Mouse (Mus musculus): ENCODE measurements at regions not wholly inside any gene's neighbourhood (a gene's known extent, or its start where the extent isn't known, plus 50 kb on each side); places are given as distances from the start of the nearest gene placed in this dataset.

- DNase-seq (ENCODE audit: low spot score) = no peak
Measured at GRCm38 (mm10) chr17:81319605-81320004, 122.0 kb upstream of the Gm11096 start.

- DNase-seq (ENCODE audit: low spot score) = no peak
Measured at GRCm38 (mm10) chr17:81316655-81317054, 124.9 kb upstream of the Gm11096 start.

- no peak for DNase-seq (ENCODE audit: low spot score)
Measured at GRCm38 (mm10) chr17:81305880-81306279, 135.7 kb upstream of the Gm11096 start.

GRCm38 (mm10) chr17:81304574-81304973 is 137.0 kb upstream of the Gm11096 start:
- DNase-seq (ENCODE audit: low spot score) = no peak

- DNase-seq (ENCODE audit: low spot score) = no peak
Measured at GRCm38 (mm10) chr17:81302490-81302889, 139.1 kb upstream of the Gm11096 start.

DNA sequence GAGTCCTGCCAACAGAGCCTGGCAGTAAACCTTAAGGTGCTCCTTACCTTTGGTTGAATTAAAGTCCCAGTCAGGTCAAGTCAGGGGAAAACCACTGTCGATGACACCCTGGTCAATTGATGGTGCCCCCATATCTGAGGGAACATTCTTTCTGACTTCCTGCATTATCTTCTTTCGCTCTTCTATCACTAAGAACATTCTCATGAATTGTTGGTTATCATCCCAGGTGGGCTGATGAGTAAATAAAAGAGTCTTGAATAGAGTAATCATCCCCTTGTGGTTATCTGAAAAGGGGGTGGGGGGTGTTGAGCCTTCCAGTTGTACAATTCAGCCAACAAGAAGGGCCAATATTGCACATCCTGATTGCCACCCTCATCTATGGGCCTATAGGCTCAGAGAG is 149.7 kb upstream of the Gm11096 start:
- DNase-seq (ENCODE audit: low spot score) = no peak

DNA sequence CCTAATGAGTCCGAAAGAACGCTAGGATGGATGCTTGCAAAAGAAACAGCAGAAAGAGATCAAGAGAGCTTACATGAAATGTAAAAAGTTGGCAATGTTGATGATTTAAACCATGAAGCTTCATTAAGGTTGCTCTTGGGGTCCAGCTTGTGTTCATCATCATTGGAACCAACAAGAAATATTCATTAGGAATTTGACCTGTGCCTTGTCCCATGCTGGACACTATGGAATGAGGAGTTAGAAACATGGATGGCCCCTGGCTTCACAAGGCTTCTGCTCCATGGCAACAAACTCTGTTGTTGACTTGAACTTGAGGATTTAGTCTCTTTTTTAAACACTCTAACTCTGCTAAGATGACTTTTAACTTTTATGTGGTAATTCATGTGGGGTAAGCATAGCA is 159.0 kb upstream of the Gm11096 start:
- DNase-seq (ENCODE audit: low spot score) = no peak

GRCm38 (mm10) chr17:81270235-81270634 is 171.3 kb upstream of the Gm11096 start:
- no peak for DNase-seq (ENCODE audit: low spot score)

DNA sequence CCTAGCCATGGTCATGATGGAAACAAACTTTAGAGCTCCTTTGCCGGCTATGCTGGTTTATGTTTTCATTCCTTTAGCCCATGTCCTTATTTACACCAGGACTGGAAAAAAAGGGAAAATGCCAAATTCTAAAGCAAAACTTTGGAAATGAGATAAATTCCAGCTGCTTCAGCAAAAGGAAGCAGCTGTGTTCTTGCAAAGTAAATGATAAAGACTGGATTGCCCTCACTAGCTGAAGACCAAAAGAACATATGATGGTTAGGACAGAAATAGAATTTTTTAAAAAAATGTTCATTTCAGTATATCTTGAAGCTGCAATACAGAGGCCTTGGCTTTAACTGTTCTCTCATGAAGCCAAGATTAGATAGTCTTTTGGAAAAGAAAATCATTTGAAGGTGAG is 179.6 kb upstream of the Gm11096 start:
- no peak for DNase-seq (ENCODE audit: low spot score)

DNA sequence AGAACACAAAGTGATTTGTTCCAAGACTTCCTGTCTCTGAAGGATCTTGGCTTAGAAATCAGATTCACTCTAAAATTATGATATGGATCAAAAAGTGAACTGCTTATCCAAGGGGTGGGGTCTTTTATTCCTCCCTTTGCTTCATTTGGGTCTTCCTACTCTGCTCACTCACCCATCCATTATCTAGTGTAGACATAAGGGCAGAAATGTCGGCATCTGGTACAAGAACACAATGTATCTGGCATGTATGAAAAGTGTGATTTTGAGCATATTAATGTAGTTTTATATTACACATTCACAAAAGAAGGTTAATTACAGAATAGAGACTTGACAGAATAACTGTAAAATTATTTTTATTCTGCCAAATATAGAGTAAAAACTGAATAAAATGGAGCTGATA is 181.5 kb upstream of the Gm11096 start:
- no peak for DNase-seq (ENCODE audit: low spot score)

DNA sequence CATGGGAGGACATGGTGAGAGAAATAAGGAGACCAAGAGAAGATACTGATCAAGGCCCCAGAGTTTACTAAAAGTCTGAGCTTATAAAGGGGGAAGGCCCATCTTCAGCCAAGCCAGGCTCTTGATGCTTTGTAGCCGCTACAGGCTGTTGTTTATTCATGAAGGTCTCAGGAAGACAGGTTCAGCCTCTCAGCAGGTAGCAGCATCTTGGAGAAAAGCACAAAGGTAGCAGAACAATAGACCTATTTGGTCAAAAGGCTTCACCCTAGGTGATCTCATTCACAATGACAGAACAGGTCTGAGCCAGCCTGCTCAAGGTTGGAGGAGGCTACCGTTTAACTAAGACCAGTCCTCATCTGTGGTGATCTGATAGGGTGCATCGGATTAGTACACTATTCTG is 185.5 kb upstream of the Gm11096 start:
- no peak for DNase-seq (ENCODE audit: low spot score)

DNA sequence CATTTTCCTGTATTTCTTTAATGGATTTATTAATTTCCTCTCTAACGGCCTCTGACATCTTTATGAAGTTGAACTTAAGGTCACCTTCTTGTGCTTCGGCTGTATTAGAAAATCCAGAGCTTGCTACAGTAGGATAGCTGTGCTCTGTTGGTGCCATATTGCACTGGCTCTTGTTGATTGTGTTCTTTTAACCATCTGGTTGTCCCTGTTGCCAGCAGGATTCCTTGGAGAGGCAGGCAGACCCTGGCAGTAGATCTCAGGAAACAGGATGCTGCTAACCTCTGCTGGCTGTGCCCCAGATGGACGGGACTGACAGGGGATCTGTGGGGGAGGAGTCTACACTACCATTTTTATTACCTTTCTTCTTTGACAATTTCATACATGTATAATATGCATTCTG is 185.9 kb upstream of the Thumpd2 start:
- no peak for DNase-seq (ENCODE audit: low spot score)

DNA sequence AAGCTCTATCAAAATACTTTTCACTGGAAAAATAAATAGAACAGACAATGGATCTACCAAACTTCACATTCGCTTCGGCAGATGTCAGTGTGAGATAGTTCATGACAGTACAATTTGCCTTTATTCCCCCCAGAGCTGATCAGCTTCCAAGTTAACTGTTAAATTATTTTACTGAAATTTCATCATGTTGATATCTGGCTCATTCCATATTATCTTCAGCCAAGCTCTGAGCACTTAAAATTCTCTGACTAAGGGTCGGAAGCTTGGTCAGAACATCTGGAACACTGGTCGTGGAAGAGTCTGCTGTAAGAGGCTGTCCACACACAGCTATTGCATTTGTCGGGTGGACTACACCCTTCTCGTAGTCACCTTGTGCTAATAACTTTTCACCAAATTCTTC is 181.3 kb upstream of the Thumpd2 start:
- no peak for DNase-seq (ENCODE audit: low spot score)

- DNase-seq (ENCODE audit: low spot score) = peak; percentile 8
Measured at GRCm38 (mm10) chr17:81231771-81232170, 166.9 kb upstream of the Thumpd2 start.

DNA sequence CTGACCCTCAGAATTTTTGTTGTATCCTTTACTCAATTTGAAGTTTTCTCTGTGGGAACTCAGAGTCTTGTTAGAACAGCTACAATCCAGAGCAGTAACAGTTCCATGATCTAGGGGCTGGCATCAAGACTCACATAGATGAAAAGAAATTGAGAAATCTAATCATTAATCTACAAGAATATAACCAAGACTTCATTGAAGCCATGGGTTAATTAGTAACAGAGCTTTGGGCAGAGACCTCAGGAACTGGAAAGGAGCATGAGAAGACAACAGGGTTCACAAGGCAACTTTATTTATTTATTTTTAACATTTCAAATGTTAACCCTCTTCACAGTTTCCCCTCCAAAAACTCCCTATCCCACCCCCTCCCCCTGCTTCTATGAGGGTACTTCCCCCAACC is 160.4 kb upstream of the Thumpd2 start:
- no peak for DNase-seq (ENCODE audit: low spot score)

- no peak for DNase-seq (ENCODE audit: low spot score)
Measured at GRCm38 (mm10) chr17:81221436-81221835, 156.6 kb upstream of the Thumpd2 start.

DNA sequence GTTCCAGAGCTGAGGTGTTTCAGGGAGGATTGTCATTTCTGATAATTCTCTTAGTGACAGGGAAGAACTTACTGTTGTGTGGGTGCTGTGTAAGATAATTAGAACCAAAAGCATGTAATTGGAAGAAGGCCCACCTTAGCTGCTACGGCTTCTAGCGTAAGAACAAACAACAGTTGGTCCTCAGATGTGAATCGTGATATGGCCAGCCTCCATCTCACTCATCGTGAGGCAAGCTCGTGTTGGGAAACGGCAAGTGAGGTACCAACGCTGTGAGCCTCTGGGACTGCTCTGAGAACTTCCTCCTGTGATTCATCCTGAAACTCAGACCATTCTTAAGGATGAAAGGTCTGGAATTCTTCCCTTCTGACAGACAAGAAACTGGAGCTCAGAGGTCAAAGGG is 150.0 kb upstream of the Thumpd2 start:
- no peak for DNase-seq (ENCODE audit: low spot score)

DNA sequence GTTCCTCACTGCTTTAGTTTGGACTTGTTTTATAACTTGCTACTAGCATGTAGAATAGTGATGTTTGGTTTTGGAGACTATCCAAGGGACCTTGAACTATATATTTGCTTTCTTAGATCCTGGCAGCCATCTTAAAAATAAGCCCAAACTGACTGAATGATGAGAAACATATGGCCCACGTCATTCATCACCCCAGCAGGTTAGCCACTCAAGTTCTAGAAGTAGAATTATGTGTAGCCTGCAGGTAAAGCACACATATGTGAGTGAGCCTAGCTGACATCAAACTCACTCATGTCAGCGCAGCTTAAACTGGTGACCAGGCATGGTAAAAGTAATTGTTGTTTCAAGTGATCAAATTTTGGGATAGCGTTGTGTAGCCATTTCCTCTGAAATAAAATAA is 147.2 kb upstream of the Thumpd2 start:
- no peak for DNase-seq (ENCODE audit: low spot score)

GRCm38 (mm10) chr17:81210389-81210788 is 145.5 kb upstream of the Thumpd2 start:
- no peak for DNase-seq (ENCODE audit: low spot score)

DNA sequence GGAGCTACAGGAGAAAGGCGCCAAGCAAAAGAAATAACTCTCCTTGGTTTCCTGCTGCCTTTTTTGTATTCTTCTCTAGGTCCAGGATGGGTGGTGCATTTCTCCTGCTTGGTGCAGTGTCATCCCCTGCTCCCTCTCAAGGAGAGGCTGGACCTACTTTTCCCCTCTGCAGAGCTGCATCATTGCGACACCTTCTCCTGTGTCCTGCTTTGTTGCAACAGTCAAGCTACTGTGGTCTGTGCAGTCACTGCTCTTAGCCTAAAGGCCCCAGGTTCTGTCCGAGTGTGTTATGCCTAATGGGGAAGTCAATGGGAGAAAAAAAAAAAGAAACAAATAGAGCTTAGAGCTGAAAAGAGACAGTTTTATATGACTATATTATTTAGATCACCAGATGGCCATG is 144.4 kb upstream of the Thumpd2 start:
- DNase-seq (ENCODE audit: low spot score) = no peak

DNA sequence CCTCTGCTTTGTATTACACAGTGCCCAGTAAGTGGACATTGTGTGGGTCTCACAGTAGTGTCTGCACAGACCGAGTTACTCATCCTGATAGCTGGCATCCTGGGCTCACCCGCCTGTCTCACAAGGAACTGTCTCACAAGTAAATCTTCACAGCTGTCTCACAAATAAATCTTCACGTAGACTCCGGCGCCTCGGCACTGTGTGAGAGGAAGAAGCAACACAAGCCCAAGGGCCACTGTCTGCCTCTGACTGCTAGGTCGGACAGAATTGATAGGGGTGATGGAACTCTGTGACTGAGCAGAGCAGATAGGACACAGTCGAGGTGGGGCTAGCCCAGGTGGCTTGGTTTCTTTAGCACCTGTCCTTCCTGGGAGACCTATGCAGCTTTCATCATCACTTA is 136.2 kb upstream of the Thumpd2 start:
- no peak for DNase-seq (ENCODE audit: low spot score)

- DNase-seq (ENCODE audit: low spot score) = no peak
Measured at GRCm38 (mm10) chr17:81194006-81194405, 129.1 kb upstream of the Thumpd2 start.

DNA sequence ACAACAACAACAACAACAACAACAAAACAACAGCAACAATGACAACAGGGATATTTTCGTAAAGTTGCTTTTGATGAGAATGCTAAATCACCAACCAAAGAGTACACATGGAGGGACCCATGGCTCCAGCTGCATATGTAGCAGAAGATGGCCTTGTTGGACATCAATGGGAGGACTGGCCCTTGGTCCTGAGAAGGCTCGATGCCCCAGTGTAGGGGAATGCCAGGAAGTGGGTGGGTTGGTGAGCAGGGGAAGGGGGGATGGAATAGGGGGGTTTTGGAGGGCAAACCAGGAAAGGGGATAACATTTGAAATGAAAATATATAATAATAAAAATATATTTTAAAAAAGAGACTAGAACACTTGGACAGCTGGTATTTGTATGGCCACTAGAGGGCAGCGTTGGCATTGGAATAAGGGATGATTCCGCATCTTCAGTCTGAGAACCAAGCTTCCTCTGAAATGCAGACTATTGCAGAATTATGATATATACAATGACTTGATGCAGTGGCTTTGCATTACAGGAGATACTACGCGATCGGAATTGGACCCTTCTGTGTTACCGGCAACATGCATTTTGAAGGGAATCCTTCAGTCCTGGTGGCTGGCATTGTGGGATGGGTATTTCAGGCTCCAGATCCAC is 128.5 kb upstream of the Thumpd2 start:
- peak; percentile 43 for DNase-seq (ENCODE audit: low spot score)

DNA sequence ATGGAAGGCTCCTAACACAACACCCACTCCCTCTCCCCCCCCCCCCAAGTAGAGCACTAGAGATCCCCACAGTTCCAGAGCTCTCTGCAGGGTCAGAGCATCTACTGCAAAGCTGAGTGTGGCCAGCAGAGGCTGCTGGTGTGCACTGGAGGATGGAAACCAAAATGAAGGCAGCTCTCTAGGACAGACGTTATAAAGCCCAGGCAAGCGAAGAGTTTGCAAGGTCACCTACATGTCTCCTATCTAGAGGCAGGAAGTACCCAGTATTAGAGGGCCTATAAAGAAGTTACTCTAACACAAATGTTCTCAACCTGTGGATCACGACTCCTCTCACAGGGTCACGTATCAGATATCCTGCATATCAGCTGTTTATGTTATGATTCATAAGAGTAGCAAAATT is 125.1 kb upstream of the Thumpd2 start:
- DNase-seq (ENCODE audit: low spot score) = peak; percentile 56

- DNase-seq (ENCODE audit: low spot score) = no peak
Measured at GRCm38 (mm10) chr17:81185685-81186084, 120.8 kb upstream of the Thumpd2 start.
